Mouse (Mus musculus): ENCODE measurements at regions not wholly inside any gene's neighbourhood (a gene's known extent, or its start where the extent isn't known, plus 50 kb on each side); places are given as distances from the start of the nearest gene placed in this dataset.

DNA sequence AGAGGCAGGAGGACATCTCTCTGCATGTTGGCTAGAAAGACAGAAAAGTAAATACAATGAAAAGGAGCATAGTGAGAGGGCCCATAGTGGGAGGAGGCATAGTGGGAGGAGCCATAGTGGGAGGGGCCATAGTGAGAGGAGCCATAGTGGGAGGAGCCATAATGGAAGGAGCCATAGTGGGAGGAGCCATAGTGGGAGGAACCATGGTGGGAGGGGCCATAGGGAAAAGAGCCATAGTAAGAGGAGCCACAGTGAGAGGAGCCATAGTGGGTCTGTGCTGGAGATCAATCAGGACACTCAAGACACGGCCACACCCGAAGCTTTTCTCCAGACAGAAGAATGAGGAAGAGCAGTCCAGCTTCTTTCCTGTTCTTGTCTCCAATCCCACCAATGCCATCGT lies 58.0 kb upstream of the Ahr start:
- TF ChIP-seq POLR2A (IDR thresholded peaks at IDR 0.05; ENCODE audit: low read depth, low read length) (no peak), CTCF (IDR thresholded peaks at IDR 0.05; ENCODE audit: extremely low read depth, insufficient read length, insufficient replicate concordance, low read depth, low read length) (no peak)
